Mouse (Mus musculus): ENCODE measurements around the gene Spin2e. TPM values are rescaled to one million over a fixed set of nuclear protein-coding genes. Genes with fewer than 3 reads are reported as not detected.

The Spin2e gene
- polyA plus RNA-seq (2017; shearing (Covaris generic)) = not detected

GRCm38 (mm10) chrX:31618820-31619219, at the start of gene Spin2e:
Gene Spin2e (minus strand): TSS chrX:31618920.

GRCm38 (mm10) chrX:31574183-31574582, 44.5 kb downstream of the Spin2e start, which contains the start of gene Gm21883:
Gene Gm21883 (minus strand): TSS chrX:31574283.

Other genes with a start within 250 kb of the Spin2e start
- not detected for gene Btbd35f19, start 235.0 kb downstream of the Spin2e start, polyA plus RNA-seq (2017; shearing (Covaris generic))
- under 1 TPM in 1 of 2 experiments, not detected in 1; 0.53 TPM for gene Gm21883, start 44.6 kb downstream of the Spin2e start, polyA plus RNA-seq (2017; shearing (Covaris generic))
- not detected for gene Btbd35f25, start 98.2 kb upstream of the Spin2e start, polyA plus RNA-seq (2017; shearing (Covaris generic))

Measured in activated CD4-positive, CD25-positive, alpha-beta regulatory T cell (primary cell).